Mouse (Mus musculus) megakaryocyte-erythroid progenitor cell, adult 5-6 weeks (primary cell): ENCODE results near the gene F2rl2. TPM values are rescaled to one million over a fixed set of nuclear protein-coding genes. Genes with fewer than 3 reads are reported as not detected.

Experiments
- ATAC-seq: replicated peaks from 2 replicates; pipeline ENCODE4 v1.8.0; 2016; ENCODE audit warnings: mild to moderate bottlenecking, inconsistent platforms; ENCODE audit not compliant: severe bottlenecking, poor library complexity, low FRiP score, low TSS enrichment
- total RNA-seq, 2 experiments: library from RNA; stranded (forward) in 1 of 2; stranded (reverse) in 1 of 2; fragments of 200-1000, 215-1000 nt in 1 of 2; fragments of >200 nt in 1 of 2; fragmentation: Nextera tagmentation in 1 of 2; gene quantifications; 2 replicates each; pipeline ENCODE4 v1.2.3; 2014 to 2017

The F2rl2 gene
- total RNA-seq (2014; fragmentation: Nextera tagmentation) = 0.70 and 1.1 TPM in 2 replicates
- total RNA-seq (2017) = 3.0 TPM in 2 replicates

- peak; percentile 40 for ATAC-seq
Measured at GRCm38 (mm10) chr13:95696654-95697163, at the start of gene F2rl2. TSS of gene F2rl2 (plus strand) at chr13:95696853.

GRCm38 (mm10) chr13:95647248-95647647 lies 49.4 kb upstream of the F2rl2 start:
- ATAC-seq = no peak

- no peak for ATAC-seq
Measured at GRCm38 (mm10) chr13:95649941-95650340, 46.7 kb upstream of the F2rl2 start.

- no peak for ATAC-seq
Measured at GRCm38 (mm10) chr13:95651870-95652668, 44.6 kb upstream of the F2rl2 start.

GRCm38 (mm10) chr13:95653696-95654095 lies 43.0 kb upstream of the F2rl2 start:
- ATAC-seq = peak; percentile 38; the same call in 1 of the 2 replicates

- no peak for ATAC-seq
Measured at GRCm38 (mm10) chr13:95655284-95655683, 41.4 kb upstream of the F2rl2 start.

GRCm38 (mm10) chr13:95657171-95657570 lies 39.5 kb upstream of the F2rl2 start:
- peak; percentile 89 for ATAC-seq

- ATAC-seq = no peak
Measured at GRCm38 (mm10) chr13:95659432-95659831, 37.2 kb upstream of the F2rl2 start.

GRCm38 (mm10) chr13:95663834-95664233 lies 32.8 kb upstream of the F2rl2 start:
- ATAC-seq = no peak

- ATAC-seq = no peak
Measured at GRCm38 (mm10) chr13:95665644-95666356, 30.9 kb upstream of the F2rl2 start.

GRCm38 (mm10) chr13:95667260-95667659 lies 29.4 kb upstream of the F2rl2 start:
- ATAC-seq = no peak

- ATAC-seq = no peak
Measured at GRCm38 (mm10) chr13:95670534-95670933, 26.1 kb upstream of the F2rl2 start.

GRCm38 (mm10) chr13:95671108-95671897 lies 25.4 kb upstream of the F2rl2 start:
- ATAC-seq = peak; percentile 96

GRCm38 (mm10) chr13:95672372-95672771 lies 24.3 kb upstream of the F2rl2 start:
- ATAC-seq = peak; percentile 11; the same call in 1 of the 2 replicates

- ATAC-seq = peak; percentile 58
Measured at GRCm38 (mm10) chr13:95679078-95679477, 17.6 kb upstream of the F2rl2 start.

- ATAC-seq = peak; percentile 86
Measured at GRCm38 (mm10) chr13:95679491-95679941, 17.1 kb upstream of the F2rl2 start.

GRCm38 (mm10) chr13:95684656-95685244 lies 11.9 kb upstream of the F2rl2 start:
- no peak for ATAC-seq

- ATAC-seq = no peak
Measured at GRCm38 (mm10) chr13:95685736-95686135, 10.9 kb upstream of the F2rl2 start.

GRCm38 (mm10) chr13:95688576-95688975 lies 8.1 kb upstream of the F2rl2 start:
- peak; percentile 82 for ATAC-seq
